Mouse (Mus musculus) kidney, adult 11 months (tissue): ENCODE measurements around the gene Rfx8.

Experiments used
- DNase-seq: peaks from one replicate; pipeline ENCODE4 v3.0.0; 2022

Rfx8 gene

GRCm38 (mm10) chr1:39641667-39642066 lies 79.1 kb downstream of the Rfx8 start:
- DNase-seq: no peak

- DNase-seq: no peak
Observed at GRCm38 (mm10) chr1:39637139-39637538, 83.7 kb downstream of the Rfx8 start.

GRCm38 (mm10) chr1:39636660-39637059 lies 84.1 kb downstream of the Rfx8 start:
- no peak for DNase-seq

GRCm38 (mm10) chr1:39636196-39636595 lies 84.6 kb downstream of the Rfx8 start:
- no peak for DNase-seq

- no peak for DNase-seq
Observed at GRCm38 (mm10) chr1:39628606-39629005, 92.2 kb downstream of the Rfx8 start.

GRCm38 (mm10) chr1:39625491-39625890 lies 95.3 kb downstream of the Rfx8 start:
- no peak for DNase-seq

GRCm38 (mm10) chr1:39623729-39624128 lies 97.1 kb downstream of the Rfx8 start:
- no peak for DNase-seq

GRCm38 (mm10) chr1:39623106-39623505 lies 97.7 kb downstream of the Rfx8 start:
- DNase-seq: no peak

GRCm38 (mm10) chr1:39618524-39618923 lies 102.3 kb downstream of the Rfx8 start:
- no peak for DNase-seq

GRCm38 (mm10) chr1:39615526-39615925 lies 105.3 kb downstream of the Rfx8 start:
- no peak for DNase-seq
